ENCODE assay signal across 13 mouse cellular contexts in genomic region chr13:118208146-118208545, GRCm38 (mm10).
"Had no signal": no experiment of that assay in that cellular context is flagged by ENCODE, and none has a peak within 500 bp of the region (broad histone marks: within the 10 kb centered on the region; RNA-seq: fewer than 3 reads in every experiment).

No protein-coding gene starts in this region.

- DNase-seq: gastrocnemius, postnatal 14 days; gastrocnemius, postnatal 36 days; heart, adult 11 months; heart, adult 2 months; heart, postnatal 14 days; heart, postnatal 36 days; kidney, adult 11 months; kidney, adult 8-10 months; kidney, postnatal 10 days; kidney, postnatal 25 days; kidney, postnatal 4 days; liver; liver, embryonic 13.5 days had no signal
